Mouse (Mus musculus): Measurements from ENCODE around the gene Cdh23.

DNA sequence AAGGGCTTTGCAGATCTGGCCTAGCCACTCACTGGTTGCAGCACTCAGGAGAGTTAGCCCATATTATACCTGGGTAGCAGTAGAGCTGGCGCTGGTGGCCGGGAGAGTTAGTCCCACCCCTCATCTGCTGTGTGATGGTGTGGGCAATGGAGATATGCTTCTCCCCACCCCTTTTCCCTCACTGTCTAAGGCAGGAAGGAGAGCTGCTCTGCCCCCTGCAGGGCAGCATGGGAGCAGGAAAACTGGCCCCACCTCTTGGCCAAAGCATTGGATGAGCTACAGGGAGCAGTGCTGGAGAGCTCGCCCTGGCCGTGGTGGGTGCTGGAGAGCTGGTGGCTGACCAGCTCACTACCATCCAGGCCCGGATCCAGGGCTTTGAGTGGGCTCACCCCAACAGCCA lies 80.4 kb downstream of the Cdh23 start:
- TF ChIP-seq CTCF (IDR thresholded peaks at IDR 0.05; ENCODE audit: insufficient read depth, low read depth, low read length) (no peak), POLR2A (IDR thresholded peaks at IDR 0.05; ENCODE audit: insufficient read depth, low read depth, low read length) (no peak)
